Mouse (Mus musculus) C2C12 (cell line): ENCODE results near the gene Sat1.

Experiments used
- CTCF ChIP-seq: IDR thresholded peaks from one replicate; pipeline ENCODE4 v1.5.1; 2011; ENCODE audit not compliant: control insufficient read depth, insufficient read depth, insufficient read length
- MAX ChIP-seq: IDR thresholded peaks from one replicate; pipeline ENCODE4 v1.6.1; 2011; ENCODE audit warnings: mild to moderate bottlenecking, control low read depth

DNA sequence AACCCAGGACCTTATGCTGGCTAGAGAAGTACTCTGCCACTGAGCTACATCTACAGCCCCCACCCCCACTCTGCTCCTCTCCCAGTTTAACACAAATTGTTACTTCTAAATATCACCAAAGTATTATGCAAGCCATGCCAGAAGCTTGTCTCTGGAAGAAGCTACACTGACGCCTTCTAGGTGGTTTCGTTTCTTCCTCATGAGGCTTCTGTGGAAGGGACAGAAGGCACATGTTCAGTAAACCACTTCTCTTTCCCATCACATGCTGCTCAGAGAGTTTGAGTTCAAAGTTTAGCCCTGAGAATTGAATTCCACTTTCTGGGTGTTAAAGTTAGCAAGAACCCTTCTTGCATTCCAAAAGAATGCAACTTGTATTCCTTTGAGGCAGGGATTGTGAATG, 39.0 kb downstream of the Sat1 start:
- TF ChIP-seq CTCF (no peak), MAX (no peak)
